ENCODE assay signal across 18 mouse cellular contexts in genomic region chr4:76076051-76076450, GRCm38 (mm10).
"Had no signal": no experiment of that assay in that cellular context is flagged by ENCODE, and none has a peak within 500 bp of the region (broad histone marks: within the 10 kb centered on the region; RNA-seq: fewer than 3 reads in every experiment).

No protein-coding gene starts in this region.

- H3K4me1 ChIP-seq: limb, embryonic 13.5 days; limb, embryonic 15.5 days; liver, embryonic 15.5 days; lung, embryonic 15.5 days; neural tube, embryonic 12.5 days had no signal

- H3K9me3 ChIP-seq: limb, embryonic 13.5 days; limb, embryonic 15.5 days; liver, embryonic 15.5 days; lung, embryonic 15.5 days; neural tube, embryonic 12.5 days had no signal

- H3K9ac ChIP-seq: limb, embryonic 13.5 days; limb, embryonic 15.5 days; liver, embryonic 15.5 days; lung, embryonic 15.5 days; neural tube, embryonic 12.5 days had no signal

- DNase-seq: lung, adult 2 months; lung, postnatal 14 days; lung, postnatal 36 days; midbrain, embryonic 14.5 days; right cerebral cortex, postnatal 25 days; right cerebral cortex, postnatal 4 days; spleen, adult 18-20 months; thymus, adult 18-20 months; thymus, postnatal 14 days; thymus, postnatal 36 days had no signal

- H3K36me3 ChIP-seq: liver, embryonic 15.5 days; lung, embryonic 15.5 days; neural tube, embryonic 12.5 days had no signal

- H3K4me3 ChIP-seq: limb, embryonic 13.5 days; limb, embryonic 15.5 days; liver, embryonic 15.5 days; lung, embryonic 15.5 days; neural tube, embryonic 12.5 days had no signal

- ATAC-seq: lung, postnatal 0 days had no signal

- H3K4me2 ChIP-seq: limb, embryonic 13.5 days; limb, embryonic 15.5 days; liver, embryonic 15.5 days; lung, embryonic 15.5 days; midbrain, embryonic 11.5 days; neural tube, embryonic 12.5 days had no signal

- H3K27ac ChIP-seq: limb, embryonic 13.5 days; limb, embryonic 15.5 days; liver, embryonic 15.5 days; lung, embryonic 15.5 days; macrophage; neural tube, embryonic 12.5 days had no signal

- H3K27me3 ChIP-seq: limb, embryonic 13.5 days; limb, embryonic 15.5 days; liver, embryonic 15.5 days; lung, embryonic 15.5 days; neural tube, embryonic 12.5 days had no signal
